ENCODE assay signal across 8 mouse cellular contexts in genomic region chr2:140066353-140067314, GRCm38 (mm10). TPM values are rescaled to one million over a fixed set of nuclear protein-coding genes. Genes with fewer than 3 reads are reported as not detected.
A peak's percentile ranks its signal among the peaks of the same experiment; 100 is the strongest.
DNase-seq lines count a peak whose midpoint lies in the region; ATAC-seq and TF ChIP-seq lines count a peak whose summit lies in the region.

Tasp1 (minus strand) TSS chr2:140066805.

- no peaks in the 10 kb centered on the region for H3K27me3 ChIP-seq in heart, embryonic 12.5 days (replicated peaks)
- H3K27me3 ChIP-seq in kidney, postnatal 0 days (ENCODE audit: insufficient read depth, low read length), result no peaks in the 10 kb centered on the region
- H3K27me3 ChIP-seq in liver, embryonic 11.5 days (replicated peaks; ENCODE audit: control insufficient read depth, insufficient read depth, low read length), result no peaks in the 10 kb centered on the region
- H3K27me3 ChIP-seq in stomach, embryonic 14.5 days (ENCODE audit: control insufficient read depth, insufficient read depth, low read length), result no peaks in the 10 kb centered on the region

- peak within 1 kb of the TSS; percentile 79 for H3K4me2 ChIP-seq in heart, embryonic 12.5 days
- peak within 1 kb of the TSS; percentile 55 for H3K4me2 ChIP-seq in kidney, postnatal 0 days (ENCODE audit: low read length)
- peak within 1 kb of the TSS; percentile 76 for H3K4me2 ChIP-seq in liver, embryonic 11.5 days
- peak within 1 kb of the TSS; percentile 68 for H3K4me2 ChIP-seq in stomach, embryonic 14.5 days (replicated peaks; ENCODE audit: low read depth, low read length)

- H3K9ac ChIP-seq in heart, embryonic 12.5 days, result peak within 1 kb of the TSS; percentile 86
- peak within 1 kb of the TSS; percentile 86 for H3K9ac ChIP-seq in kidney, postnatal 0 days (ENCODE audit: low read depth, low read length)
- H3K9ac ChIP-seq in liver, embryonic 11.5 days (ENCODE audit: low read depth, low read length), result peak within 1 kb of the TSS; percentile 94
- peak within 1 kb of the TSS; percentile 75 for H3K9ac ChIP-seq in stomach, embryonic 14.5 days (replicated peaks; ENCODE audit: low read depth, low read length)

- peak within 1 kb of the TSS; percentile 78 for H3K27ac ChIP-seq in heart, embryonic 12.5 days (ENCODE audit: poor library complexity, severe bottlenecking)
- peak within 1 kb of the TSS; percentile 89 for H3K27ac ChIP-seq in kidney, postnatal 0 days
- peak within 1 kb of the TSS; percentile 86 for H3K27ac ChIP-seq in liver, embryonic 11.5 days (ENCODE audit: low read depth, low read length)
- H3K27ac ChIP-seq in stomach, embryonic 14.5 days (ENCODE audit: low read length), result peak within 1 kb of the TSS; percentile 84; the same call in 1 of the 2 replicates

- DNase-seq in CD4-positive helper T cell, adult 2 months (ENCODE audit: low read depth, low spot score), result peak; percentile 94
- DNase-seq in brain, embryonic 18.5 days (ENCODE audit: low read depth, low spot score), result peak; percentile 88
- peak; percentile 98 for DNase-seq in kidney, postnatal 0 days (ENCODE audit: low spot score)
- DNase-seq in liver, embryonic 11.5 days (ENCODE audit: low spot score), result peak; percentile 83
- peak; percentile 93 for DNase-seq in naive thymus-derived CD4-positive, alpha-beta T cell, adult 2 months (ENCODE audit: low read depth)

- H3K36me3 ChIP-seq in heart, embryonic 12.5 days, result no peaks in the 10 kb centered on the region
- no peaks in the 10 kb centered on the region for H3K36me3 ChIP-seq in kidney, postnatal 0 days (ENCODE audit: insufficient read depth, low read length)
- H3K36me3 ChIP-seq in liver, embryonic 11.5 days (ENCODE audit: control insufficient read depth, insufficient read depth, low read length), result no peaks in the 10 kb centered on the region
- H3K36me3 ChIP-seq in stomach, embryonic 14.5 days (ENCODE audit: control insufficient read depth, insufficient read depth, low read length), result no peaks in the 10 kb centered on the region

- no peaks in the 10 kb centered on the region for H3K9me3 ChIP-seq in heart, embryonic 12.5 days (replicated peaks)
- H3K9me3 ChIP-seq in kidney, postnatal 0 days (replicated peaks; ENCODE audit: low read length), result no peaks in the 10 kb centered on the region
- H3K9me3 ChIP-seq in liver, embryonic 11.5 days (ENCODE audit: control insufficient read depth, low read length), result no peaks in the 10 kb centered on the region
- no peaks in the 10 kb centered on the region for H3K9me3 ChIP-seq in stomach, embryonic 14.5 days (ENCODE audit: control insufficient read depth, low read depth, low read length)

- TF ChIP-seq CTCF in kidney, postnatal 0 days (IDR thresholded peaks at IDR 0.05; ENCODE audit: low read depth), result no peak

- WGBS in heart, embryonic 12.5 days, result under 1% methylated on average over 68 of the region's 68 CpGs
- WGBS in kidney, postnatal 0 days, result under 1% methylated on average over 68 of the region's 68 CpGs
- 1% methylated on average over 68 of the region's 68 CpGs for WGBS in liver, embryonic 11.5 days
- 1% methylated on average over 68 of the region's 68 CpGs for WGBS in stomach, embryonic 14.5 days

- ATAC-seq in erythroid progenitor cell, adult 5-6 weeks (replicated peaks; ENCODE audit: low FRiP score, poor library complexity, severe bottlenecking), result peak; percentile 99
- ATAC-seq in heart, embryonic 12.5 days (ENCODE audit: insufficient number of reproducible peaks, low FRiP score), result peak; percentile 100
- ATAC-seq in kidney, postnatal 0 days (replicated peaks; ENCODE audit: low FRiP score, low read depth), result peak; percentile 100
- peak; percentile 100 for ATAC-seq in liver, embryonic 11.5 days (replicated peaks; ENCODE audit: low FRiP score)
- peak; percentile 100 for ATAC-seq in stomach, embryonic 14.5 days (ENCODE audit: insufficient number of reproducible peaks, insufficient read depth, low FRiP score, low read depth)

- 0 out of 2 replicates have a peak, but pooled peaks cover 3% of the 10 kb centered on the region for H3K4me1 ChIP-seq in heart, embryonic 12.5 days (replicated peaks)
- H3K4me1 ChIP-seq in kidney, postnatal 0 days (replicated peaks; ENCODE audit: insufficient read depth, low read length), result 0 out of 2 replicates have a peak, but pooled peaks cover 5% of the 10 kb centered on the region
- H3K4me1 ChIP-seq in liver, embryonic 11.5 days (replicated peaks; ENCODE audit: control insufficient read depth, insufficient read depth, low read length), result peaks cover 6% of the 10 kb centered on the region
- H3K4me1 ChIP-seq in stomach, embryonic 14.5 days (ENCODE audit: control insufficient read depth, insufficient read depth, low read length), result no peaks in the 10 kb centered on the region

- H3K4me3 ChIP-seq in heart, embryonic 12.5 days, result peak within 1 kb of the TSS; percentile 78
- peak within 1 kb of the TSS; percentile 68 for H3K4me3 ChIP-seq in kidney, postnatal 0 days (replicated peaks; ENCODE audit: low read depth, low read length)
- H3K4me3 ChIP-seq in liver, embryonic 11.5 days (ENCODE audit: low read depth, low read length), result peak within 1 kb of the TSS; percentile 91
- H3K4me3 ChIP-seq in stomach, embryonic 14.5 days (ENCODE audit: low read depth, low read length), result peak within 1 kb of the TSS; percentile 74

RNA-seq across cellular contexts. Expression of gene Tasp1, which starts in this region (rescaled TPM):
- 8.8 and 9.7 TPM in 2 replicates for total RNA-seq in erythroid progenitor cell, adult 5-6 weeks (2015; ENCODE audit: low replicate concordance)
- 17.5 and 23.9 TPM in 2 replicates for total RNA-seq in erythroid progenitor cell, adult 5-6 weeks (2017; ENCODE audit: low replicate concordance)
- 13.4 and 14.7 TPM in 2 replicates for polyA plus RNA-seq in heart, embryonic 12.5 days (2016; fragmentation: Nextera tagmentation; extraction: Ambion mirVana)
- polyA plus RNA-seq in kidney, postnatal 0 days (2015; fragmentation: Nextera tagmentation; extraction: Ambion mirVana), result 19.1 and 19.8 TPM in 2 replicates
- 26.3 and 29.5 TPM in 2 replicates for polyA plus RNA-seq in liver, embryonic 11.5 days (2014; fragmentation: Nextera tagmentation; extraction: Ambion mirVana)
- polyA plus RNA-seq in stomach, embryonic 14.5 days (2014; fragmentation: Nextera tagmentation; extraction: Ambion mirVana), result 23.4 and 24.6 TPM in 2 replicates

Comparison
In these comparisons a context has a peak if more than half of its experiments do, and no peak if none do; other contexts are left out.
1. Peak in every context shown above with its lines: DNase-seq, ATAC-seq, H3K4me3 ChIP-seq and H3K27ac ChIP-seq.